Mouse (Mus musculus) layer of hippocampus, adult 2 months (tissue): ENCODE measurements around the gene Exosc7. TPM values are rescaled to one million over a fixed set of nuclear protein-coding genes. Genes with fewer than 3 reads are reported as not detected.

Experiments
- DNase-seq, 2 experiments: peaks; one replicate each; pipeline ENCODE4 v3.0.0; 2022; ENCODE audit warnings: low spot score in 2 of 2
- H3K27ac ChIP-seq: fragments of 200-600 bp; 2 replicates; pipeline ENCODE4 v1.8.1; 2022
- H3K4me3 ChIP-seq: fragments of 200-600 bp; 2 replicates; pipeline ENCODE4 v1.8.1; 2022; ENCODE audit warnings: mild to moderate bottlenecking
- CTCF ChIP-seq: fragments of 200-600 bp; conservative IDR thresholded peaks from 2 replicates; pipeline ENCODE4 v1.8.1; 2022; ENCODE audit warnings: antibody characterized with exemption, mild to moderate bottlenecking, moderate library complexity
- total RNA-seq, 2 experiments: library from RNA; stranded (reverse); gene quantifications; 2 replicates each; pipeline ENCODE4 v1.2.3; 2021

Gene Exosc7
- total RNA-seq, 2 experiments from 2014 or later, result 40.1 to 40.9 TPM

- no peak for TF ChIP-seq CTCF
- Histone ChIP-seq H3K4me3 (no peak overlapping the region), H3K27ac (no peak overlapping the region)
- no peak for DNase-seq
Observed at GRCm38 (mm10) chr9:123174356-123174755, 61.3 kb downstream of the Exosc7 start.

DNA sequence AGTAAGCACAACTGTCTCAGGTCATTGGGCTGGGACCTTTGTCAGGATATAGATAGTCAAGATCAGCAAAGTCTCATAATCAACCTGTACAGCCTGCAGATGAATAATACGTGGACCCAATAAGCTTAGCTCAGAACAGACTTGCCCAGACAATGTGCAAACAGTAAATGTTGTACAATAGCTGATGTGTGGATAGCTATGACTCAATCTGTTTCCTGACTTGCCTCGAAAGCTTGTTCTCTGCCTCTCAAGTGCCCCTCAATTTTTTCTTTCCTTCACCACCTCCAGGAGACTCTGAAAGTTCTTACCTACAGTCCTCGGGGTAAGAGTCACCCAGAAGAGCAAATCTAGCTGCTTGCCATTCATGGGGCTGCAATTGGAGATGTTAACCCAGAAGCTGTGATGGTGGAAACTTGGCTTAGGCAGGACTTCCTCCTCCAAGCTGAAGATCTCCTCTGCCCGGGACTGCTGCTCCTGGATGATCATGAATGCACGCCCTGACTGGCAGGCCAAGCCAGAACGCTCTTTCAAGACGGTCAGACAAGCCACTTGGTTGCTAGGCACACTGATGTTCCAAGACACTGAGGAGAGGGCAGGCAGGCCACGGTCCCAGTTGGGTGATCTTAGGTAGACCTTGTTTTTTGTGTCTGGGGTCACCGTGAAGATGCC is 64.5 kb downstream of the Exosc7 start:
- DNase-seq, result no peak
- no peak overlapping the region for H3K27ac ChIP-seq
- H3K4me3 ChIP-seq, result no peak overlapping the region
- TF ChIP-seq CTCF, result no peak

DNA sequence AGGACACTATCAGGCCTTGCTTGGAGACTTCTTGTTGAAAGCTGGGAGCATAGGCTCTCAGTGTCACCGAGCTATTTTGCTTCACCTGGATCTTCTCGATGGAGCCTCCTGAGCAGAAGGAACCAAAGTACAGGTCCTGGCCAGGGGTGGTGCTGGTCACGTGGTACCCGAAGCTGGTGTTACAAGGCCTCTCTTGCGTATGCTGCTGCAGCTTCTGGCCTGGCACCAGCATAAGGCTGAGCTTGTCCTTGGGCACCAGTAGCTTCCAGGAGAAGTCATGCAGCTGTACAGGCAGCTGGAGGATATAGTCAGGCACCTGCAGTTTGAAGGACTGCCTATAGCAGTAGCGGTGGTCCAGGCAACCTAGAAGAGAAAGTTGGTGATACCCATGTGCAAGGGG is 67.0 kb downstream of the Exosc7 start:
- no peak overlapping the region for H3K27ac ChIP-seq
- no peak for DNase-seq
- no peak for TF ChIP-seq CTCF
- no peak overlapping the region for H3K4me3 ChIP-seq

DNA sequence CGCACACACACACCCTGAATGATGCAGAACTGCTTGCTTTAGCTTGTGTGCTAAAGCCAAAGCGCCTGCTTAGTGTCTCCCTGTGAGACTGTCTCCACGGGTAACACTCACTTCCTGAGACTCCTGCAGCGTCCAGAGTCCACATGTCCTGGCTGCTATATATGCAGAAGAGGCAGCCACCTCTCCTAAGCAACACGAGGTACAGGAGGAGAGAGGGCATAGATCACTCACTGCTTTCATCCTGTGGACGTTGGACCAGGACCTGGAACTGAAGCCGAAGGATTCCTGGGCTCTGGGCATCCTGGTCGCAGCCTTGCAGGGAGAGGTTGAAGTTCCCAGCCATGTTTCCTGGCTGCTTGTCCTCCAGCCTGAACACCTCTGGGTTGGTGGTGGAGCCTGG is 70.2 kb downstream of the Exosc7 start:
- DNase-seq, result no peak
- Histone ChIP-seq H3K27ac (no peak overlapping the region), H3K4me3 (no peak overlapping the region)
- TF ChIP-seq CTCF, result no peak

DNA sequence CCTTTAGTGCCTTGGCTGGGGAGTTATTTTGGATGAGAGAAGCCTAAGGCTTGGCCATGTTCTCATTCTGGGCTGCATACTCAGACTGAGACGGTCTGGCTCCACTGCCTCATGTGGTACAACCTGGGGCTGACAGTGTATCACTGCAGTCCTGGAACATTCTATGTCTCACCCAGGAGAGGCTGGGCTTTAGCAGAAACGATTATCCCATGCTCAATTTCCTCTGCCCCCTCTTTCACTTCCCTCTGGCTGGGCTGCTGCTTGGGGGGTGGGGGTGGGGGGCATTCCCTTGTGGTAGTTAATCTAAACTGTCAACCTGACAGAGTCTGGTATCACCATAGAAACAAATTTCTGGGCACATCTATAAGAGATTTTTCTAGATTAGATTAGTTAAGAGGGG is 72.5 kb downstream of the Exosc7 start:
- no peak for DNase-seq
- H3K4me3 ChIP-seq, result no peak overlapping the region
- H3K27ac ChIP-seq, result no peak overlapping the region
- TF ChIP-seq CTCF, result no peak

Other genes starting within 250 kb of the Exosc7 start
- gene Zfp445, start 247.2 kb upstream of the Exosc7 start, total RNA-seq, result 100 to 1,000 TPM; 170 to 186 TPM
- 1 to 10 TPM; 5.2 TPM for gene Zkscan7, start 227.5 kb upstream of the Exosc7 start, total RNA-seq
- gene Zfp105, start 190.1 kb upstream of the Exosc7 start, total RNA-seq, result 1 to 10 TPM; 7.5 to 8.3 TPM
- 10 to 100 TPM; 21.2 to 23.6 TPM for gene 1110059G10Rik, start 162.2 kb upstream of the Exosc7 start, total RNA-seq
- 1 to 10 TPM in 1 of 2 experiments, under 1 TPM in 1; 0.79 to 1.6 TPM for gene Kif15, start 162.2 kb upstream of the Exosc7 start, total RNA-seq
- gene Tmem42, start 91.9 kb upstream of the Exosc7 start, total RNA-seq, result 10 to 100 TPM; 24.1 to 25.1 TPM
- 1 to 10 TPM; 2.9 to 3.7 TPM for gene Tgm4, start 78.5 kb upstream of the Exosc7 start, total RNA-seq
- 10 to 100 TPM; 57.5 to 61.9 TPM for gene Zdhhc3, start within 50 bp of the Exosc7 start, total RNA-seq
- gene Clec3b, start 37.7 kb downstream of the Exosc7 start, total RNA-seq, result 1 to 10 TPM; 2.2 to 4.3 TPM
- under 1 TPM in 1 of 2 experiments, not detected in 1; 0.08 TPM for gene Cdcp1, start 102.8 kb downstream of the Exosc7 start, total RNA-seq
- gene Tmem158, start 147.5 kb downstream of the Exosc7 start, total RNA-seq, result 10 to 100 TPM; 35.2 to 37.9 TPM